In the genomic region with DNA sequence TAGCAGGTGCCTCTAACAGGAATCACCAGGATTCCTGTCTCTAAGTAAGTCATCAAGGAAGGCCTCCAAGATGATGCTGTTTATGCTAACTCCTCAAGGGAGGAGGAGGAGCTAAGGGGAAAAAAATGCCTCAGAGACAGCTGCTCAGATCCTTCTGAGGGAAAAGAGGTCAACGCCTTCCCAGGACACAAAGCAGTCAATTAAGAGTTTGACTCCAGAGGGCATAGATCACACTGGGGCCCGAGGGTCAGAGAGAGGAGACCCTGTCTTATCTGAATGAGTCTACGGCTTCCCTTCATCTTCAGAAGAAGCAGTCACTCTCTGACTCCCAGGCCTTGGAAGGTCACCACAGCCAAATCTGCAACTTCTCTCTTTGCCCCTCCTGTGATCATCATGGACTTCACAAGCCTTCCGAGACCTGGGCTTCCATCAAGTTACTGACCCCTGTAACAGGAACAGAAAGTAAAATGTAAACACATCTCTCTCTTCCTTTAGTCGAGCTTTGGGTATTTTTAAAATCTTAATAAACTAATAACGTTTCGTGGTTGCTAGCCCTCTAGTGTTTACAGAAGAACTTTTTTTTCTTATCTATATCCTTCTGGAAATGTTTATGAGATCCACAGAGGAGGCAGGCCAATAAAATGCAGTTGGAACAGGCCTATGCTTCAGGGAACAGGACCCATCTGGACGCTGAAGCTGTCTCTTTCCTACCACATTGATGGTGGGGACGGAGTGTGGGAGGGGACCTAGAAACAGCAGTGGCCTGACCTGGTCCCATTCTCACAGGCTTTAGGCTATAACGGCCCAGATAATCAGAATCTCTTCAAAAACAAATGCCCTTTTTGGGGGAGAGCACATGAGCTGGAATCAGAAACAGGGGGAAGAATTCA, we compare ENCODE assay signal across 13 mouse cellular contexts.
DNase-seq lines count a peak whose midpoint lies in the region; ATAC-seq and TF ChIP-seq lines count a peak whose summit lies in the region.
"Had no signal": no experiment of that assay in that cellular context is flagged by ENCODE, and none has a peak within 500 bp of the region (broad histone marks: within the 10 kb centered on the region; RNA-seq: fewer than 3 reads in every experiment).

No protein-coding gene starts in this region.

- H3K4me2 ChIP-seq in embryonic facial prominence, embryonic 15.5 days (replicated peaks): no peak overlapping the region
- H3K4me2 ChIP-seq in kidney, embryonic 15.5 days: no peak overlapping the region
- H3K4me2 ChIP-seq in stomach, embryonic 14.5 days (replicated peaks; ENCODE audit: low read depth, low read length): no peak overlapping the region
- H3K4me2 ChIP-seq in forebrain, embryonic 15.5 days (replicated peaks): no peak overlapping the region
- H3K4me2 ChIP-seq: neural tube, embryonic 12.5 days had no signal

- ATAC-seq in embryonic facial prominence, embryonic 15.5 days (ENCODE audit: insufficient number of reproducible peaks, low FRiP score, low TSS enrichment, low read depth): no peak
- peak; percentile 75 for ATAC-seq in kidney, embryonic 15.5 days (replicated peaks; ENCODE audit: low FRiP score)
- ATAC-seq in stomach, embryonic 14.5 days (ENCODE audit: insufficient number of reproducible peaks, insufficient read depth, low FRiP score, low read depth): peak; percentile 74; the same call in 1 of the 2 replicates
- no peak for ATAC-seq in forebrain, embryonic 15.5 days (replicated peaks)
- ATAC-seq in inflammation-experienced regulatory T-cells, adult 6 months: no peak

- no peak for DNase-seq in embryonic facial prominence, embryonic 10.5 days (ENCODE audit: low spot score)
- DNase-seq in liver, adult 2 months (ENCODE audit: extremely low read depth, low read depth, low spot score): peak; percentile 25
- DNase-seq in liver: no peak
- DNase-seq: adrenal gland, adult 8-10 months; cerebellum, adult 11-12 months had no signal

- no peaks in the 10 kb centered on the region for H3K79me2 ChIP-seq in liver, adult 2 months (ENCODE audit: control insufficient read depth, insufficient read depth, low read length)

- 0 out of 2 replicates have a peak, but pooled peaks cover 4% of the 10 kb centered on the region for H3K4me1 ChIP-seq in embryonic facial prominence, embryonic 15.5 days
- peaks cover 21% of the 10 kb centered on the region for H3K4me1 ChIP-seq in embryonic facial prominence, embryonic 10.5 days
- H3K4me1 ChIP-seq in liver, adult 2 months (ENCODE audit: control insufficient read depth, insufficient read depth, low read length): peaks cover 4% of the 10 kb centered on the region
- H3K4me1 ChIP-seq in kidney, embryonic 15.5 days: peaks cover 28% of the 10 kb centered on the region
- peaks cover 17% of the 10 kb centered on the region for H3K4me1 ChIP-seq in stomach, embryonic 14.5 days (ENCODE audit: control insufficient read depth, insufficient read depth, low read length)
- H3K4me1 ChIP-seq in forebrain, embryonic 15.5 days: no peaks in the 10 kb centered on the region
- H3K4me1 ChIP-seq: megakaryocyte, embryonic 14.5 days; neural tube, embryonic 12.5 days had no signal

- no peaks in the 10 kb centered on the region for H3K36me3 ChIP-seq in embryonic facial prominence, embryonic 15.5 days
- H3K36me3 ChIP-seq in embryonic facial prominence, embryonic 10.5 days (replicated peaks): no peaks in the 10 kb centered on the region; the same call in 1 of the 2 replicates
- no peaks in the 10 kb centered on the region for H3K36me3 ChIP-seq in liver, adult 2 months (ENCODE audit: control insufficient read depth, insufficient read depth, low read length)
- H3K36me3 ChIP-seq in kidney, embryonic 15.5 days: no peaks in the 10 kb centered on the region
- peaks cover 2% of the 10 kb centered on the region for H3K36me3 ChIP-seq in stomach, embryonic 14.5 days (ENCODE audit: control insufficient read depth, insufficient read depth, low read length)
- H3K36me3 ChIP-seq in forebrain, embryonic 15.5 days: no peaks in the 10 kb centered on the region
- H3K36me3 ChIP-seq: G1E had no signal

- no peak overlapping the region for H3K4me3 ChIP-seq in embryonic facial prominence, embryonic 15.5 days (replicated peaks)
- H3K4me3 ChIP-seq in embryonic facial prominence, embryonic 10.5 days: no peak overlapping the region
- no peak overlapping the region for H3K4me3 ChIP-seq in liver, adult 2 months (ENCODE audit: insufficient read depth, low read depth, low read length)
- H3K4me3 ChIP-seq in kidney, embryonic 15.5 days (replicated peaks): no peak overlapping the region
- no peak overlapping the region for H3K4me3 ChIP-seq in stomach, embryonic 14.5 days (ENCODE audit: low read depth, low read length)
- no peak overlapping the region for H3K4me3 ChIP-seq in forebrain, embryonic 15.5 days
- H3K4me3 ChIP-seq: megakaryocyte, embryonic 14.5 days; neural tube, embryonic 12.5 days had no signal

- H3K9me3 ChIP-seq in embryonic facial prominence, embryonic 15.5 days (replicated peaks): no peaks in the 10 kb centered on the region
- no peaks in the 10 kb centered on the region for H3K9me3 ChIP-seq in embryonic facial prominence, embryonic 10.5 days
- no peaks in the 10 kb centered on the region for H3K9me3 ChIP-seq in kidney, embryonic 15.5 days (replicated peaks)
- H3K9me3 ChIP-seq in stomach, embryonic 14.5 days (ENCODE audit: control insufficient read depth, low read depth, low read length): no peaks in the 10 kb centered on the region
- H3K9me3 ChIP-seq in forebrain, embryonic 15.5 days: no peaks in the 10 kb centered on the region
- H3K9me3 ChIP-seq: G1E; megakaryocyte, embryonic 14.5 days; neural tube, embryonic 12.5 days had no signal

- 37% methylated on average over 10 of the region's 10 CpGs for WGBS in embryonic facial prominence, embryonic 15.5 days
- WGBS in embryonic facial prominence, embryonic 10.5 days: 32% methylated on average over 10 of the region's 10 CpGs
- 74% methylated on average over 10 of the region's 10 CpGs for WGBS in liver, adult 2 months
- WGBS in kidney, embryonic 15.5 days: 23% methylated on average over 10 of the region's 10 CpGs
- 21% methylated on average over 10 of the region's 10 CpGs for WGBS in stomach, embryonic 14.5 days
- 60% methylated on average over 10 of the region's 10 CpGs for WGBS in forebrain, embryonic 15.5 days

- no peak overlapping the region for H3K9ac ChIP-seq in embryonic facial prominence, embryonic 15.5 days
- no peak overlapping the region for H3K9ac ChIP-seq in liver, adult 2 months (ENCODE audit: low read depth, low read length)
- H3K9ac ChIP-seq in kidney, embryonic 15.5 days: no peak overlapping the region
- H3K9ac ChIP-seq in stomach, embryonic 14.5 days (replicated peaks; ENCODE audit: low read depth, low read length): no peak overlapping the region
- no peak overlapping the region for H3K9ac ChIP-seq in forebrain, embryonic 15.5 days (replicated peaks)
- H3K9ac ChIP-seq: neural tube, embryonic 12.5 days had no signal

- no peaks in the 10 kb centered on the region for H3K27me3 ChIP-seq in embryonic facial prominence, embryonic 15.5 days
- H3K27me3 ChIP-seq in embryonic facial prominence, embryonic 10.5 days (replicated peaks; ENCODE audit: low read depth, poor library complexity, severe bottlenecking): no peaks in the 10 kb centered on the region; the same call in 1 of the 2 replicates
- H3K27me3 ChIP-seq in liver, adult 2 months (ENCODE audit: control insufficient read depth, insufficient read depth, low read length): no peaks in the 10 kb centered on the region
- H3K27me3 ChIP-seq in kidney, embryonic 15.5 days: no peaks in the 10 kb centered on the region
- no peaks in the 10 kb centered on the region for H3K27me3 ChIP-seq in stomach, embryonic 14.5 days (ENCODE audit: control insufficient read depth, insufficient read depth, low read length)
- H3K27me3 ChIP-seq in forebrain, embryonic 15.5 days: no peaks in the 10 kb centered on the region
- H3K27me3 ChIP-seq: neural tube, embryonic 12.5 days had no signal

- no peak for TF ChIP-seq CTCF in liver, adult 2 months (IDR thresholded peaks at IDR 0.05; ENCODE audit: low read depth, low read length)

- peak overlapping the region; percentile 31; the same call in 1 of the 2 replicates for H3K27ac ChIP-seq in embryonic facial prominence, embryonic 15.5 days (replicated peaks)
- H3K27ac ChIP-seq in embryonic facial prominence, embryonic 10.5 days (replicated peaks): no peak overlapping the region; the same call in 1 of the 2 replicates
- no peak overlapping the region for H3K27ac ChIP-seq in liver, adult 2 months (replicated peaks; ENCODE audit: insufficient read depth, low read depth, low read length)
- H3K27ac ChIP-seq in kidney, embryonic 15.5 days: peak overlapping the region; percentile 85
- H3K27ac ChIP-seq in stomach, embryonic 14.5 days (ENCODE audit: low read length): peak overlapping the region; percentile 69; the same call in 1 of the 2 replicates
- no peak overlapping the region for H3K27ac ChIP-seq in forebrain, embryonic 15.5 days (replicated peaks)
- H3K27ac ChIP-seq: neural tube, embryonic 12.5 days had no signal

- no peak for TF ChIP-seq POLR2A in liver, adult 2 months (IDR thresholded peaks at IDR 0.05; ENCODE audit: extremely low read depth, insufficient read depth, low read length)

Comparison
In these comparisons a context has a peak if more than half of its experiments do, and no peak if none do; other contexts are left out.
1. H3K27ac ChIP-seq: peak in embryonic facial prominence, embryonic 15.5 days (single experiment), kidney, embryonic 15.5 days (single experiment) and stomach, embryonic 14.5 days (single experiment); none in embryonic facial prominence, embryonic 10.5 days (single experiment), liver, adult 2 months (single experiment) and forebrain, embryonic 15.5 days (single experiment).
2. ATAC-seq: peak in kidney, embryonic 15.5 days (single experiment) and stomach, embryonic 14.5 days (single experiment); none in embryonic facial prominence, embryonic 15.5 days (single experiment), forebrain, embryonic 15.5 days (single experiment) and inflammation-experienced regulatory T-cells, adult 6 months (single experiment).